Mouse (Mus musculus): ENCODE data around the gene Slc38a5. TPM values are rescaled to one million over a fixed set of nuclear protein-coding genes. Genes with fewer than 3 reads are reported as not detected.
"Not testable (repeated sequence)": the region's sequence is repeated elsewhere in the genome, so short reads cannot be mapped to it uniquely, and the experiment has no call there.

The Slc38a5 gene
- polyA plus RNA-seq, 1 experiment from 2014 or later = 34.6 TPM

DNA sequence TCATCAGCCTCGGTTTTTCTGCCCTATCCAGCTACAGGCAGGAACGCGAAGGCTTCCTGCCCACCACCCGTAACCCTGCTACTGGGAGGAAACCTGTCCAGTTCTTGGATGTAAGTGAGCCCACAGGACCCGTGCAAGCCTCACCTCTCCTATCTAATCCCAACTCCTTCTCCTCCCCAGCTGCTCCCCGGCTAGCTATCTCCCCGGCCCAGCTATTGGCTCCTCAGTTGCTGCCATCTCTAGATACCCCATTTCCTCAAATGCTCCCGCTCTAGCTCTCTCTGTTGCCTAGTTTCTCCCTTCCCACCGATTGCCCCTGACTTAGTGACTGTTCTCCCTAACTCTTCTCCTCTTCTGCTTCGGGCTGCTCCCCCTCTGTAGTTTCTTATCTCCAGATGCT is 1.1 kb downstream of the Slc38a5 start:
- H3K4me1 ChIP-seq (ENCODE audit: control insufficient read depth, insufficient read depth, low read depth, low read length) = no peaks in the 10 kb centered on the region
- H3K9me3 ChIP-seq (ENCODE audit: control insufficient read depth, low read length) = no peaks in the 10 kb centered on the region
- H3K27me3 ChIP-seq (replicated peaks; ENCODE audit: control insufficient read depth, insufficient read depth, low read length) = 0 out of 2 replicates have a peak, but pooled peaks cover 2% of the 10 kb centered on the region
- peak overlapping the region; percentile 27 for H3K4me2 ChIP-seq (ENCODE audit: low read length)
- 32% methylated on average over 10 of the region's 10 CpGs for WGBS
- ATAC-seq = no peak
- no peaks in the 10 kb centered on the region for H3K36me3 ChIP-seq (ENCODE audit: control insufficient read depth, insufficient read depth, low read length)
- no peak overlapping the region for H3K9ac ChIP-seq (ENCODE audit: low read depth, low read length)
- H3K4me3 ChIP-seq (ENCODE audit: low read length) = no peak overlapping the region
- H3K27ac ChIP-seq (ENCODE audit: low read depth, low read length) = no peak overlapping the region

DNA sequence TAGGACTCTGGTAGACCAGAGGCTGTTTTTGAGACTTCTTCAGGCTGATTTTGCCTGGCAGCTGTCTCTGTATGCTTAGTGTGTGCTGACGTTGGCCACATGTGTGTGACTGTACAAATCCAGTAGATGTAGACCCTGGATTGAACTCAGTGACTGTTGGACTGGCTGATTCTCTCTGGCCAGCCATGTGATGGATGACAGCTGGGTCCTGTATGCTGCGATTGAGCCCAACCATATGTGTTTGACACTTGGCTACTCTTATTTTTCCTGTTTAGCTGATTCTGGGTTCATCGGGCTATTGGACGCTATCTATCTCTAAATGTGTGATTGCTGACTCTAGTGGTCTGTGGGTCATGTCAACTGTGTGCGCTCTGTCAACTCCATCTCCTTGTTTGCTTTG is 3.1 kb downstream of the Slc38a5 start:
- no peak overlapping the region for H3K4me2 ChIP-seq (ENCODE audit: low read length)
- no peak overlapping the region for H3K27ac ChIP-seq (ENCODE audit: low read depth, low read length)
- H3K36me3 ChIP-seq (ENCODE audit: control insufficient read depth, insufficient read depth, low read length) = no peaks in the 10 kb centered on the region
- no peak overlapping the region for H3K4me3 ChIP-seq (ENCODE audit: low read length)
- no peak overlapping the region for H3K9ac ChIP-seq (ENCODE audit: low read depth, low read length)
- H3K27me3 ChIP-seq (replicated peaks; ENCODE audit: control insufficient read depth, insufficient read depth, low read length) = 0 out of 2 replicates have a peak, but pooled peaks cover 2% of the 10 kb centered on the region
- 95% methylated on average over 5 of the region's 5 CpGs for WGBS
- no peak for ATAC-seq
- no peaks in the 10 kb centered on the region for H3K4me1 ChIP-seq (ENCODE audit: control insufficient read depth, insufficient read depth, low read depth, low read length)
- peaks cover 5% of the 10 kb centered on the region; the same call in 1 of the 2 replicates for H3K9me3 ChIP-seq (ENCODE audit: control insufficient read depth, low read length)

- ATAC-seq = no peak
- H3K9ac ChIP-seq (ENCODE audit: low read depth, low read length) = no peak overlapping the region
- no peak overlapping the region for H3K4me3 ChIP-seq (ENCODE audit: low read length)
- H3K9me3 ChIP-seq (ENCODE audit: control insufficient read depth, low read length) = no peaks in the 10 kb centered on the region
- no peaks in the 10 kb centered on the region for H3K36me3 ChIP-seq (ENCODE audit: control insufficient read depth, insufficient read depth, low read length)
- H3K4me1 ChIP-seq (ENCODE audit: control insufficient read depth, insufficient read depth, low read depth, low read length) = no peaks in the 10 kb centered on the region
- H3K4me2 ChIP-seq (ENCODE audit: low read length) = no peak overlapping the region
- no peaks in the 10 kb centered on the region for H3K27me3 ChIP-seq (replicated peaks; ENCODE audit: control insufficient read depth, insufficient read depth, low read length)
- WGBS = 81% methylated on average over 5 of the region's 5 CpGs
- H3K27ac ChIP-seq (ENCODE audit: low read depth, low read length) = no peak overlapping the region
Measured at GRCm38 (mm10) chrX:8288621-8289020, 17.7 kb downstream of the Slc38a5 start.

- Histone ChIP-seq H3K27me3 (replicated peaks; ENCODE audit: control insufficient read depth, insufficient read depth, low read length) (no peaks in the 10 kb centered on the region), H3K4me1 (ENCODE audit: control insufficient read depth, insufficient read depth, low read depth, low read length) (no peaks in the 10 kb centered on the region), H3K36me3 (ENCODE audit: control insufficient read depth, insufficient read depth, low read length) (no peaks in the 10 kb centered on the region), H3K9ac (ENCODE audit: low read depth, low read length) (no peak overlapping the region), H3K9me3 (ENCODE audit: control insufficient read depth, low read length) (no peaks in the 10 kb centered on the region), H3K4me3 (ENCODE audit: low read length) (no peak overlapping the region), H3K4me2 (ENCODE audit: low read length) (no peak overlapping the region), H3K27ac (ENCODE audit: low read depth, low read length) (no peak overlapping the region)
- WGBS = 93% methylated on average over 1 of the region's 1 CpGs
- ATAC-seq = no peak
Measured at GRCm38 (mm10) chrX:8309302-8309701, 38.4 kb downstream of the Slc38a5 start.

DNA sequence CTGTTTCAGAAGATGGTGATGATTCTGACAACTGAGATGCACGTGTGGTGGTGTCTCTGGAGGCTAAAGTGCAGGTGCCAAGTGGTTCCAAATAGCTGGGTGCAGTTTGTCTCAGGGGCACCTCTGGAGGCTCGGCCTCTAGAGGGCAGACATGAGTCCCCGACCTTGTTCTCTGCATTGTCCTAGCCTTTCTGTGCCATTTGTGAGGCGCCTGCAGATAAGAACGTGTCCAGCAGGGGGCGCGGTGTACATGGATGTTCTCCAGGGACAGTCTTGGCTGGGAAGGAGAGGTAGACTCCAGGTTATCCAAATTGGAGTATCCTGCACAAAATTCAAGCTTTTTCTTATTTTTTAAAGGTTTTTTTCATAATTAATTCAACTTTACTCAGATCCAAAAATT is 44.0 kb downstream of the Slc38a5 start:
- H3K36me3 ChIP-seq (ENCODE audit: control insufficient read depth, insufficient read depth, low read length); H3K27me3 ChIP-seq (replicated peaks; ENCODE audit: control insufficient read depth, insufficient read depth, low read length); H3K27ac ChIP-seq (ENCODE audit: low read depth, low read length); H3K9me3 ChIP-seq (ENCODE audit: control insufficient read depth, low read length); ATAC-seq; H3K4me2 ChIP-seq (ENCODE audit: low read length); H3K9ac ChIP-seq (ENCODE audit: low read depth, low read length); H3K4me1 ChIP-seq (ENCODE audit: control insufficient read depth, insufficient read depth, low read depth, low read length); H3K4me3 ChIP-seq (ENCODE audit: low read length): not testable (repeated sequence)
- 4% methylated on average over 6 of the region's 7 CpGs for WGBS

DNA sequence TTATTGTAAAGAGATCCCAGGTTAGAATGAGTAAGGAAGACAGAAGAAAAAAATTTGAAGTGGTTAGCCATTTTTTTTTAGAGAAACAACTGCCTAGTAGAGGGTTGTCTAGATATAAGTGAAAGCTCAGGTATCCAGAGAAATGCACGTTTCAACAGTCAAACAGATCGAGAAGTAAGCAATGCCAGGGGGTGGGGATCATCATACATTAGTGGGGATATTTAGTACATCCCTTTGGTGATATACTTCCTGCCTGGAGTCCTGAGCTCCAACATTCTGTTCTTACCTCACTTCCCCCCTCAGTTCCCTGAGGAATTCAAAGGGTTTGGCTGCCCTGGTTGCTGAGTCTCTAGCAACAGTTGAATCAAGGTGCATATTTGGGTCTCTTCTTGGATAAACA is 56.2 kb downstream of the Slc38a5 start, which contains the start of gene Ssxb10:
Gene Ssxb10, plus strand, starts transcription at position 301 of the 400 bp plus-strand sequence.
- no peak within 1 kb of the TSS for H3K4me2 ChIP-seq (ENCODE audit: low read length)
- WGBS = 67% methylated on average over 2 of the region's 2 CpGs
- no peak for ATAC-seq
- H3K9ac ChIP-seq (ENCODE audit: low read depth, low read length) = no peak within 1 kb of the TSS
- no peak within 1 kb of the TSS for H3K4me3 ChIP-seq (ENCODE audit: low read length)
- no peak within 1 kb of the TSS for H3K27ac ChIP-seq (ENCODE audit: low read depth, low read length)
- no peaks in the 10 kb centered on the region for H3K36me3 ChIP-seq (ENCODE audit: control insufficient read depth, insufficient read depth, low read length)
- H3K9me3 ChIP-seq (ENCODE audit: control insufficient read depth, low read length) = peaks cover 10% of the 10 kb centered on the region; the same call in 1 of the 2 replicates
- H3K4me1 ChIP-seq (ENCODE audit: control insufficient read depth, insufficient read depth, low read depth, low read length) = no peaks in the 10 kb centered on the region
- H3K27me3 ChIP-seq (replicated peaks; ENCODE audit: control insufficient read depth, insufficient read depth, low read length) = no peaks in the 10 kb centered on the region

Other genes with a start within 250 kb of the Slc38a5 start
- 34.2 and 41.4 TPM in 2 replicates for gene Suv39h1, start 196.4 kb upstream of the Slc38a5 start, polyA plus RNA-seq (2015; fragmentation: Nextera tagmentation; extraction: Ambion mirVana)
- gene Was, start 180.6 kb upstream of the Slc38a5 start, polyA plus RNA-seq (2015; fragmentation: Nextera tagmentation; extraction: Ambion mirVana) = 0.28 and 0.29 TPM in 2 replicates
- gene Wdr13, start 138.2 kb upstream of the Slc38a5 start, polyA plus RNA-seq (2015; fragmentation: Nextera tagmentation; extraction: Ambion mirVana) = 65.0 and 65.9 TPM in 2 replicates
- 269 and 303 TPM in 2 replicates for gene Rbm3, start 125.3 kb upstream of the Slc38a5 start, polyA plus RNA-seq (2015; fragmentation: Nextera tagmentation; extraction: Ambion mirVana)
- 23.2 and 23.3 TPM in 2 replicates for gene Tbc1d25, start 95.0 kb upstream of the Slc38a5 start, polyA plus RNA-seq (2015; fragmentation: Nextera tagmentation; extraction: Ambion mirVana)
- gene Ebp, start 77.6 kb upstream of the Slc38a5 start, polyA plus RNA-seq (2015; fragmentation: Nextera tagmentation; extraction: Ambion mirVana) = 34.8 and 36.6 TPM in 2 replicates
- gene Porcn, start 64.6 kb upstream of the Slc38a5 start, polyA plus RNA-seq (2015; fragmentation: Nextera tagmentation; extraction: Ambion mirVana) = 50.7 and 55.4 TPM in 2 replicates
- gene Ftsj1, start 18.7 kb upstream of the Slc38a5 start, polyA plus RNA-seq (2015; fragmentation: Nextera tagmentation; extraction: Ambion mirVana) = 49.9 and 52.8 TPM in 2 replicates
- not detected in 2 replicates for gene Ssxb10, start 56.3 kb downstream of the Slc38a5 start, polyA plus RNA-seq (2015; fragmentation: Nextera tagmentation; extraction: Ambion mirVana)
- not detected in 2 replicates for gene Ssxb9, start 95.8 kb downstream of the Slc38a5 start, polyA plus RNA-seq (2015; fragmentation: Nextera tagmentation; extraction: Ambion mirVana)
- not detected in 2 replicates for gene Ssxb1, start 142.2 kb downstream of the Slc38a5 start, polyA plus RNA-seq (2015; fragmentation: Nextera tagmentation; extraction: Ambion mirVana)
- gene Ssxb2, start 190.6 kb downstream of the Slc38a5 start, polyA plus RNA-seq (2015; fragmentation: Nextera tagmentation; extraction: Ambion mirVana) = not detected in 2 replicates